Mouse (Mus musculus) small intestine, adult 2 months (tissue): ENCODE data around the gene Ankib1.

Source experiments
- CTCF ChIP-seq: fragments of 200-500 bp; IDR thresholded peaks from 2 replicates; pipeline ENCODE4 v1.5.1; 2012; ENCODE audit warnings: low read depth, mild to moderate bottlenecking, control low read depth, inconsistent platforms, low read length, moderate library complexity, mixed read lengths; ENCODE audit not compliant: insufficient replicate concordance, insufficient read length; ENCODE audit errors: extremely low read depth
- POLR2A ChIP-seq: fragments of 200-500 bp; IDR thresholded peaks from 2 replicates; pipeline ENCODE4 v1.6.1; 2012; ENCODE audit warnings: low read depth, mild to moderate bottlenecking, control low read depth, inconsistent platforms, low read length, moderate library complexity

DNA sequence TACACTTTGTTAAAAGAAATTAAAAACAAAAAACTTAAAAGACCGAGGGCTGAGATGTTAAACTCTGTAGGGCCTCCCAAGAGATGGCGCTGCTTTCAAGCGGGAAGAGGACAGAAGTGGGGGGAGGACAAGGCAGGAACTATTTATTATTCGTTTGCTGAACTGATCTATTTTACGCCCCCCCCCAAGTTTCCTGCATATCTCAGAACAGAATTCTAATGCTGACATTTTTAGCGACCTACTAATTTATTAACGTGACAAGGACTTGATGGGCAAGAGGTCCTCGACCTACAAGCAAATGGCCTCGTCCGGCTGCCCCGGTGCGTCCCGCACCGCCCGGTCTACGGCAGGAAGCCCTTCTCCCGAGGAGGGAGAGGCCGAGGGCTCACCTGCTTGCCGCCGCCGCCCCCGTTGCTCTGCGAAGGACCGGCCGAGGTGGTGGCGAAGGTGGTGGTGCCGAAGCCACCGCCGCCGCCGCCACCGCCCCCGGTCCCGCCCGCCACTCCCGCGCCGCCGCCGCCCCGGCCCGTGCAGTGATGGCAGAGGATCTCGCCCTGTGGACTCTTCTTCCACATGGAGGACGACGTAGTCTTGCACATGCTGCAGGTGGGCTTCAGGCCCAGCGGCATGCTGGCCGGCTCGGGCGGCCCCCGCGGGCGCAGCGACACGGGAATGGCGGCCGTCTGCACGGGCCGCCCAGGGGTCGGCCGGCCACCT, 155.6 kb downstream of the Ankib1 start:
- TF ChIP-seq POLR2A (no peak), CTCF (peak; percentile 61; the same call in 1 of the 2 replicates)
